8 mouse cellular contexts compared by ENCODE assay signal in genomic region chr12:78860921-78861495, GRCm38 (mm10). TPM values are rescaled to one million over a fixed set of nuclear protein-coding genes. Genes with fewer than 3 reads are reported as not detected.
A peak's percentile ranks its signal among the peaks of the same experiment; 100 is the strongest.
DNase-seq lines count a peak whose midpoint lies in the region; ATAC-seq lines count a peak whose summit lies in the region.

No protein-coding gene starts in this region.

- under 1% methylated on average over 30 of the region's 30 CpGs for WGBS in heart, embryonic 15.5 days
- 1% methylated on average over 30 of the region's 30 CpGs for WGBS in embryonic facial prominence, embryonic 10.5 days
- WGBS in midbrain, embryonic 14.5 days = under 1% methylated on average over 30 of the region's 30 CpGs

- H3K4me1 ChIP-seq in heart, embryonic 15.5 days (replicated peaks) = peaks cover 23% of the 10 kb centered on the region
- H3K4me1 ChIP-seq in embryonic facial prominence, embryonic 10.5 days = peaks cover 23% of the 10 kb centered on the region
- peaks cover 24% of the 10 kb centered on the region for H3K4me1 ChIP-seq in midbrain, embryonic 14.5 days (ENCODE audit: control insufficient read depth, insufficient read depth, low read length)

- peak overlapping the region; percentile 80 for H3K9ac ChIP-seq in heart, embryonic 15.5 days
- peak overlapping the region; percentile 69 for H3K9ac ChIP-seq in midbrain, embryonic 14.5 days (replicated peaks; ENCODE audit: low read length)

- peak; percentile 4; the same call in 1 of the 2 replicates for ATAC-seq in heart, embryonic 15.5 days (replicated peaks; ENCODE audit: insufficient number of reproducible peaks, insufficient read depth, low FRiP score, low read depth)
- ATAC-seq in CD4-positive, CD25-positive, alpha-beta regulatory T cell, adult 4 months = peak; percentile 10
- no peak for ATAC-seq in midbrain, embryonic 14.5 days (ENCODE audit: low FRiP score, low TSS enrichment)

- H3K4me3 ChIP-seq in heart, embryonic 15.5 days = peak overlapping the region; percentile 76
- H3K4me3 ChIP-seq in embryonic facial prominence, embryonic 10.5 days = peak overlapping the region; percentile 91
- H3K4me3 ChIP-seq in midbrain, embryonic 14.5 days (replicated peaks; ENCODE audit: low read depth, low read length) = peak overlapping the region; percentile 88

- H3K27ac ChIP-seq in heart, embryonic 15.5 days = peak overlapping the region; percentile 80
- peak overlapping the region; percentile 95 for H3K27ac ChIP-seq in embryonic facial prominence, embryonic 10.5 days (replicated peaks)
- H3K27ac ChIP-seq in midbrain, embryonic 14.5 days (replicated peaks; ENCODE audit: low read depth, low read length) = peak overlapping the region; percentile 72

- H3K36me3 ChIP-seq in heart, embryonic 15.5 days = peaks cover 11% of the 10 kb centered on the region
- peaks cover 29% of the 10 kb centered on the region for H3K36me3 ChIP-seq in embryonic facial prominence, embryonic 10.5 days (replicated peaks)
- peaks cover 6% of the 10 kb centered on the region for H3K36me3 ChIP-seq in midbrain, embryonic 14.5 days (ENCODE audit: control insufficient read depth, insufficient read depth, low read length)

- no peak for DNase-seq in heart, postnatal 4 days
- no peak for DNase-seq in embryonic facial prominence, embryonic 10.5 days (ENCODE audit: low spot score)
- peak; percentile 70 for DNase-seq in induced T-regulatory cell, adult 2 months (ENCODE audit: low read depth)
- no peak for DNase-seq in midbrain, embryonic 14.5 days
- DNase-seq in ovary, postnatal 10 days (ENCODE audit: low spot score) = no peak
- DNase-seq in layer of hippocampus, adult 11-12 months (ENCODE audit: low spot score) = no peak

- H3K27me3 ChIP-seq in heart, embryonic 15.5 days = no peaks in the 10 kb centered on the region
- no peaks in the 10 kb centered on the region for H3K27me3 ChIP-seq in embryonic facial prominence, embryonic 10.5 days (replicated peaks; ENCODE audit: low read depth, poor library complexity, severe bottlenecking)
- no peaks in the 10 kb centered on the region for H3K27me3 ChIP-seq in midbrain, embryonic 14.5 days (ENCODE audit: control insufficient read depth, insufficient read depth, low read length)

- H3K4me2 ChIP-seq in heart, embryonic 15.5 days = peak overlapping the region; percentile 64
- H3K4me2 ChIP-seq in midbrain, embryonic 14.5 days (ENCODE audit: low read length) = peak overlapping the region; percentile 90

- no peaks in the 10 kb centered on the region for H3K9me3 ChIP-seq in heart, embryonic 15.5 days (replicated peaks)
- no peaks in the 10 kb centered on the region for H3K9me3 ChIP-seq in embryonic facial prominence, embryonic 10.5 days
- H3K9me3 ChIP-seq in midbrain, embryonic 14.5 days (ENCODE audit: control insufficient read depth, low read length) = no peaks in the 10 kb centered on the region

RNA-seq across cellular contexts. Expression of gene Atp6v1d, which starts 0.4 kb away (rescaled TPM):
- 63.4 and 71.2 TPM in 2 replicates for polyA plus RNA-seq in heart, embryonic 15.5 days (2015; fragmentation: Nextera tagmentation; extraction: Ambion mirVana)
- total RNA-seq in heart, postnatal 4 days (2021) = 10 to 100 TPM; 89.0 to 90.6 TPM
- polyA plus RNA-seq in CD4-positive, CD25-positive, alpha-beta regulatory T cell, adult 4 months (2017; shearing (Covaris generic)) = 100 to 1,000 TPM; 240 to 257 TPM
- polyA plus RNA-seq in embryonic facial prominence, embryonic 10.5 days (2016; fragmentation: Nextera tagmentation; extraction: Ambion mirVana) = 67.7 and 67.9 TPM in 2 replicates
- 141 and 165 TPM in 2 replicates for polyA plus RNA-seq in midbrain, embryonic 14.5 days (2014; fragmentation: Nextera tagmentation; extraction: Ambion mirVana)

RNA-seq across cellular contexts. Expression of gene Eif2s1, which starts 0.6 kb away (rescaled TPM):
- polyA plus RNA-seq in heart, embryonic 15.5 days (2015; fragmentation: Nextera tagmentation; extraction: Ambion mirVana) = 128 and 143 TPM in 2 replicates
- 10 to 100 TPM; 81.4 to 84.9 TPM for total RNA-seq in heart, postnatal 4 days (2021)
- polyA plus RNA-seq in CD4-positive, CD25-positive, alpha-beta regulatory T cell, adult 4 months (2017; shearing (Covaris generic)) = 100 to 1,000 TPM; 189 to 200 TPM
- polyA plus RNA-seq in embryonic facial prominence, embryonic 10.5 days (2016; fragmentation: Nextera tagmentation; extraction: Ambion mirVana) = 310 and 316 TPM in 2 replicates
- polyA plus RNA-seq in midbrain, embryonic 14.5 days (2014; fragmentation: Nextera tagmentation; extraction: Ambion mirVana) = 132 and 143 TPM in 2 replicates

RNA-seq across cellular contexts. Expression of gene Plek2, which starts 45.8 kb away (rescaled TPM):
- polyA plus RNA-seq in heart, embryonic 15.5 days (2015; fragmentation: Nextera tagmentation; extraction: Ambion mirVana) = 2.1 and 2.7 TPM in 2 replicates
- total RNA-seq in heart, postnatal 4 days (2021) = under 1 TPM; 0.45 to 0.54 TPM
- under 1 TPM in 1 of 2 experiments, not detected in 1; 0.39 TPM for polyA plus RNA-seq in CD4-positive, CD25-positive, alpha-beta regulatory T cell, adult 4 months (2017; shearing (Covaris generic))
- 2.1 and 3.2 TPM in 2 replicates for polyA plus RNA-seq in embryonic facial prominence, embryonic 10.5 days (2016; fragmentation: Nextera tagmentation; extraction: Ambion mirVana)
- 0.92 and 1.3 TPM in 2 replicates for polyA plus RNA-seq in midbrain, embryonic 14.5 days (2014; fragmentation: Nextera tagmentation; extraction: Ambion mirVana)
